27 mouse cellular contexts compared by ENCODE assay signal in the genomic region with DNA sequence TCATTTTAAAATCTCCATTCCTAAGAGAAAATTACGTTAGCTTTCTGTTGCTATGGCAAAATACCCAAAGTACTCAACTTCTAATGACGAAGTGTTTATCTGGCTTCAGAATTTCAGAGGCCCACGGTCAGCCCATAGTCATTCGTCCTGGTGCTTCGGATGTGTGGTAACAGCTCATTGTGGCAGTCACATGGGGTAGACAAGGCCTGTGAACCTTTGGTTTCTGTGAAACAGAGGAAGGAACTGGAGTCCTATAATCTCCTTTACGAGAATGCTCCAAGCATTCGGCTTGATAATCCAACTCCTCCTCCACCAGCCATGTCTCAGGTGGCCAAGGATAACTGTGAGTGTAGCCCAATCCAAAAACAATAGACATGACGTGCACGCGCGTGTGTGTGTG.
"Had no signal": no experiment of that assay in that cellular context is flagged by ENCODE, and none has a peak within 500 bp of the region (broad histone marks: within the 10 kb centered on the region; RNA-seq: fewer than 3 reads in every experiment).

No protein-coding gene starts in this region.

- H3K27me3 ChIP-seq: heart, embryonic 13.5 days; heart, embryonic 15.5 days; hindbrain, embryonic 12.5 days; kidney, embryonic 15.5 days; limb, embryonic 13.5 days; limb, embryonic 15.5 days; liver, embryonic 12.5 days had no signal

- H3K4me2 ChIP-seq: heart, embryonic 11.5 days; heart, embryonic 13.5 days; heart, embryonic 15.5 days; hindbrain, embryonic 12.5 days; hindbrain, embryonic 14.5 days; kidney, embryonic 15.5 days; limb, embryonic 13.5 days; limb, embryonic 15.5 days; liver, embryonic 12.5 days had no signal

- H3K36me3 ChIP-seq: heart, embryonic 13.5 days; heart, embryonic 15.5 days; hindbrain, embryonic 10.5 days; hindbrain, embryonic 12.5 days; kidney, embryonic 15.5 days; limb, embryonic 13.5 days; limb, embryonic 15.5 days; liver, embryonic 12.5 days had no signal

- H3K4me3 ChIP-seq: gastrocnemius, adult 2 months; heart, embryonic 13.5 days; heart, embryonic 15.5 days; hindbrain, embryonic 10.5 days; hindbrain, embryonic 12.5 days; kidney, embryonic 15.5 days; limb, embryonic 13.5 days; limb, embryonic 15.5 days; liver, embryonic 12.5 days had no signal

- H3K9me3 ChIP-seq: heart, embryonic 15.5 days; hindbrain, embryonic 12.5 days; kidney, embryonic 15.5 days; limb, embryonic 13.5 days; limb, embryonic 15.5 days had no signal

- H3K27ac ChIP-seq: gastrocnemius, adult 2 months; heart, embryonic 13.5 days; heart, embryonic 15.5 days; hindbrain, embryonic 10.5 days; hindbrain, embryonic 12.5 days; hindbrain, embryonic 14.5 days; kidney, embryonic 15.5 days; kidney, postnatal 0 days; limb, embryonic 13.5 days; limb, embryonic 15.5 days; liver, embryonic 12.5 days; liver, embryonic 14.5 days had no signal

- H3K4me1 ChIP-seq: heart, embryonic 13.5 days; heart, embryonic 15.5 days; kidney, embryonic 15.5 days; limb, embryonic 15.5 days; liver, embryonic 12.5 days had no signal

- DNase-seq: gastrocnemius, adult 2 months; gastrocnemius, postnatal 10 days; gastrocnemius, postnatal 25 days; heart, postnatal 14 days; heart, postnatal 4 days; kidney, adult 11 months; kidney, adult 2 months; kidney, adult 9 months; kidney, postnatal 14 days; kidney, postnatal 36 days; layer of hippocampus, adult 9-11 months; layer of hippocampus, postnatal 36 days; left cerebral cortex, postnatal 4 days had no signal

- H3K9ac ChIP-seq: heart, embryonic 13.5 days; heart, embryonic 15.5 days; hindbrain, embryonic 12.5 days; hindbrain, embryonic 14.5 days; kidney, embryonic 15.5 days; limb, embryonic 13.5 days; limb, embryonic 15.5 days; liver, embryonic 12.5 days; liver, embryonic 14.5 days had no signal

- ATAC-seq: hindbrain, embryonic 16.5 days; inflammation-experienced regulatory T-cells, adult 6 months; liver, embryonic 12.5 days had no signal
